Mouse (Mus musculus): ENCODE results near the gene 4933411K16Rik.

- TF ChIP-seq MYOG (IDR thresholded peaks at IDR 0.05; ENCODE audit: control insufficient read depth in 1 of 3, insufficient read depth in 1 of 3, insufficient read length in 2 of 3, low read depth in 2 of 3) (no peak), TCF3 (IDR thresholded peaks at IDR 0.05; ENCODE audit: insufficient read length, low read depth) (no peak), MAX (IDR thresholded peaks at IDR 0.05; ENCODE audit: low read depth) (no peak), POLR2A (IDR thresholded peaks at IDR 0.05; ENCODE audit: insufficient read length, low read depth) (no peak), MYOD1 (IDR thresholded peaks at IDR 0.05; ENCODE audit: control insufficient read depth in 1 of 3, insufficient read length in 2 of 3, low read depth in 2 of 3) (no peak)
These were observed 38.6 kb downstream of the 4933411K16Rik start for GRCm38 (mm10) chr19:42090637-42091141.

Measured in myocyte (in vitro differentiated cells).